Mouse (Mus musculus) limb, embryonic 12.5 days (tissue): Measurements from ENCODE around the gene Kirrel3. TPM values are rescaled to one million over a fixed set of nuclear protein-coding genes. Genes with fewer than 3 reads are reported as not detected.

Experiments used
- ATAC-seq: fragments of 200-750 bp; cut with Nextera tagmentation; 2 replicates; pipeline ENCODE4 v1.8.0; 2017; ENCODE audit warnings: low read depth, moderate TSS enrichment; ENCODE audit not compliant: insufficient number of reproducible peaks, insufficient read depth, low FRiP score, low TSS enrichment
- H3K27ac ChIP-seq: fragments of 300-500 bp; sonication (generic); 2 replicates; pipeline ENCODE4 v1.5.1; 2016; ENCODE audit warnings: mild to moderate bottlenecking, moderate library complexity
- H3K27me3 ChIP-seq: fragments of 300-500 bp; sonication (generic); 2 replicates; pipeline ENCODE4 v1.6.1; 2016; ENCODE audit warnings: mild to moderate bottlenecking, moderate library complexity
- H3K36me3 ChIP-seq: fragments of 300-500 bp; sonication (generic); 2 replicates; pipeline ENCODE4 v1.6.1; 2016; ENCODE audit warnings: mild to moderate bottlenecking, moderate library complexity
- H3K4me1 ChIP-seq: fragments of 300-500 bp; sonication (generic); replicated peaks from 2 replicates; pipeline ENCODE4 v1.6.1; 2016
- H3K4me2 ChIP-seq: fragments of 300-500 bp; sonication (generic); 2 replicates; pipeline ENCODE4 v1.6.1; 2016; ENCODE audit warnings: mild to moderate bottlenecking, moderate library complexity
- H3K4me3 ChIP-seq: fragments of 300-500 bp; sonication (generic); replicated peaks from 2 replicates; pipeline ENCODE4 v1.5.1; 2016; ENCODE audit warnings: mild to moderate bottlenecking
- H3K9ac ChIP-seq: fragments of 300-500 bp; sonication (generic); replicated peaks from 2 replicates; pipeline ENCODE4 v1.6.1; 2016; ENCODE audit warnings: mild to moderate bottlenecking, moderate library complexity
- H3K9me3 ChIP-seq: fragments of 300-500 bp; sonication (generic); 2 replicates; pipeline ENCODE4 v1.6.1; 2016; ENCODE audit warnings: mild to moderate bottlenecking, moderate library complexity
- WGBS: fragments of 180-500 bp; shearing (Covaris S2); methylation state at CpG from one replicate; pipeline ENCODE4 v1.1.7; 2016; 5-methylcytosine and 5-hydroxymethylcytosine counted together
- polyA plus RNA-seq: library from polyadenylated mRNA; unstranded; fragments of >200 nt; fragmentation: Nextera tagmentation; extraction: Ambion mirVana; gene quantifications from 2 replicates; pipeline ENCODE4 v1.2.1, GENCODE M21; 2016

The Kirrel3 gene
- polyA plus RNA-seq, 1 experiment from 2014 or later = 7.8 TPM

GRCm38 (mm10) chr9:34476206-34476605, 9.5 kb upstream of the Kirrel3 start:
- Histone ChIP-seq H3K9ac (no peak overlapping the region), H3K4me3 (no peak overlapping the region), H3K36me3 (no peaks in the 10 kb centered on the region), H3K4me2 (no peak overlapping the region), H3K4me1 (peaks cover 5% of the 10 kb centered on the region; the same call in 1 of the 2 replicates), H3K27ac (no peak overlapping the region), H3K9me3 (no peaks in the 10 kb centered on the region), H3K27me3 (no peaks in the 10 kb centered on the region)
- 43% methylated on average over 5 of the region's 5 CpGs for WGBS
- no peak for ATAC-seq

GRCm38 (mm10) chr9:34478494-34478893, 7.2 kb upstream of the Kirrel3 start:
- H3K27me3 ChIP-seq = no peaks in the 10 kb centered on the region
- H3K36me3 ChIP-seq = no peaks in the 10 kb centered on the region
- ATAC-seq = no peak
- no peaks in the 10 kb centered on the region for H3K9me3 ChIP-seq
- no peak overlapping the region for H3K9ac ChIP-seq
- no peak overlapping the region for H3K27ac ChIP-seq
- 89% methylated on average over 2 of the region's 2 CpGs for WGBS
- no peak overlapping the region for H3K4me3 ChIP-seq
- H3K4me1 ChIP-seq = peaks cover 9% of the 10 kb centered on the region
- no peak overlapping the region for H3K4me2 ChIP-seq

DNA sequence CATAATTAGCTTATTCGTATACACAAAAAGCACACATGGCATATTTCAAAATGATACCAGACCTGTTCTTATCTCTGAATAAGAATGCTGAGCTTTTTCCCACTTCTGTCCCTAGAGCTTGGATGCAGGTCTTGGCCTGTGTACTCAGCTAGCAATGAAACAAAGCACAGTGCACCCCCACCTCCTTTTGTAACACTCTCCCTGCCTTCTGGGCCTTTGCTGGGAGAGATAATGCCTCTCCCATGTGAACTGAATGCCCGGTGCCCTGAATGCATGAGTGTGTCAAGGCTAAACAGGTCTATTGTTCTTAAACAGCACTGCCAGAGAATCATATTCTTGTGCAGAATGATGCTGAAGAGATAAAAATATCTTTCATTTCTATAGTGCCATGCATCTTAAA, 2.5 kb upstream of the Kirrel3 start:
- Histone ChIP-seq H3K4me2 (no peak overlapping the region), H3K36me3 (no peaks in the 10 kb centered on the region), H3K4me3 (no peak overlapping the region), H3K9me3 (no peaks in the 10 kb centered on the region), H3K27me3 (peaks cover 25% of the 10 kb centered on the region), H3K9ac (no peak overlapping the region), H3K27ac (no peak overlapping the region), H3K4me1 (peaks cover 34% of the 10 kb centered on the region)
- ATAC-seq = no peak
- 75% methylated on average over 2 of the region's 2 CpGs for WGBS

GRCm38 (mm10) chr9:34484665-34485064, 1.0 kb upstream of the Kirrel3 start:
- peak; percentile 40; the same call in 1 of the 2 replicates for ATAC-seq
- 16% methylated on average over 6 of the region's 6 CpGs for WGBS
- no peaks in the 10 kb centered on the region for H3K36me3 ChIP-seq
- H3K4me3 ChIP-seq = no peak overlapping the region
- H3K27me3 ChIP-seq = peaks cover 39% of the 10 kb centered on the region
- no peak overlapping the region for H3K4me2 ChIP-seq
- H3K27ac ChIP-seq = 0 out of 2 replicates have a peak overlapping the region, but pooled peaks have one; percentile 42
- no peaks in the 10 kb centered on the region for H3K9me3 ChIP-seq
- peaks cover 37% of the 10 kb centered on the region for H3K4me1 ChIP-seq
- no peak overlapping the region for H3K9ac ChIP-seq

DNA sequence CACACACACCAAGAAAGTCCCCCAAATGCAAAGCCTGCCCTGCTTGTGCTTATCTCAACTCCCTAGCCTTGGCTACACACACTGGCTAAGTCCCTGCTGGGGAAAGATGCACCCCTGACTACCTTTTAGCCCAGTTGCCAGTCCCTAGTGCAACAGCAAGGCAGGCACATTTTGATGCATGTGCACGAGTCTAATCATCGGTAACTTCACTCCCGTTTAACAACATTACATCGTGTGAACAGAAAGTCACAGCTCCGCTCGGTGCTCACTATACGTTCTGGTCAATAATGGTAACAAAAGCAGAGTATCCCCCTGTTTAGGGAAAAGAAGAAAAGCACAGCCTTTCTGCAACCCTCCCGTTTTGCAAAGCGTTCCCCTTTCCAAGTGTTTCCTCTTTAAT, 2.6 kb downstream of the Kirrel3 start:
- peaks cover 74% of the 10 kb centered on the region for H3K27me3 ChIP-seq
- no peak for ATAC-seq
- no peaks in the 10 kb centered on the region for H3K9me3 ChIP-seq
- H3K36me3 ChIP-seq = no peaks in the 10 kb centered on the region
- H3K9ac ChIP-seq = peak overlapping the region; percentile 63
- H3K4me1 ChIP-seq = peaks cover 35% of the 10 kb centered on the region
- no peak overlapping the region for H3K27ac ChIP-seq
- under 1% methylated on average over 9 of the region's 9 CpGs for WGBS
- peak overlapping the region; percentile 79 for H3K4me2 ChIP-seq
- H3K4me3 ChIP-seq = peak overlapping the region; percentile 62

DNA sequence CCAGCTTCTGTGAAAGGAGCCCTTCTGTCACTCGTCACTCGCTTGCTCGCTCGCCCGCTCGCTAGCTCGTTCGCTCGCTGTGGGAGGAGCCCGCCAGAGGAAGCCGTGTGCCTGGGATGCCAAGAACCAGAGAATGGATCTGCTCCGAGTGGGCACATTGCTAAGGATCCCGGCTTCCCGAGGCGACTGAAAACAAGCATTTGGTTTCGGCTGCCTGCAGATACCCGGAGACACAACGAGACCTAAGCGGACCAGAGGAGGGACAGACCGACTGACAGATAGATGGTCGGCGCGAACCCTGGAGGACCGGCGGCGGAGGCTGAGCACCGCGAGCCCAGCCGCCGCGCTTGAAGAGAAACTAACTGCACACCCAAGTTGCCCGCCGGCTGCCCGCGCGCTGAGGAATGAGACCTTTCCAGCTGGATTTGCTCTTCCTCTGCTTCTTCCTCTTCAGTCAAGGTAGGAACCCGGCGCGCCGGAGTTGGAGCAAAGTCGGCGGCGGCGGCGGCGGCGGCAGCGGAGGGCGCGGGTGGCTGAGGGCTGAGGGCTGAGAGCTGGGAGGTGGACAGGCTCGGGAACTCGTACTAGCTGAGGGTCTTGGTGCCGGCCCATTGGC, 3.1 kb downstream of the Kirrel3 start:
- Histone ChIP-seq H3K36me3 (no peaks in the 10 kb centered on the region), H3K27ac (no peak overlapping the region), H3K27me3 (peaks cover 77% of the 10 kb centered on the region), H3K4me1 (peaks cover 29% of the 10 kb centered on the region), H3K4me3 (peak overlapping the region; percentile 62), H3K9ac (peak overlapping the region; percentile 63), H3K9me3 (no peaks in the 10 kb centered on the region), H3K4me2 (peak overlapping the region; percentile 79)
- no peak for ATAC-seq
- WGBS = under 1% methylated on average over 50 of the region's 53 CpGs

DNA sequence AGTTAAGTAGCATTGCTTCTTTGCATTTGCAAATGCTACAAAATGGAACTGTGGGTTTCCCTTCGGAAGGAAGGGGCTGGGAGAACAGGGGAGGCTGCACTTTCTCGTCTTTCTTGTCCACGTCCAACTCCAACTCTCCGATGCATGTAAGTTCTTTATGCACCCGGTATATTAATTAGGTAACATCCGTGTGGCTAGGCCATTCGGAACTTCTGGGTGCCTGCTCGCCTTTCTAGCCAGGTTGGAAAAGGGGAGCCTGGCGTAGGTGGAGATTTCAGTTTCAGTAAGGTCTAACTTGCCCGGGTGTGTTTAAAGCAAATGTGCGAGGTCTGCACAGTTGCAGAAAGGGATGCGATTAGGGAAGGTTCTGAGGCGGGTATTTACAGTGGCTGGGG, 3.6 kb downstream of the Kirrel3 start:
- no peak overlapping the region for H3K27ac ChIP-seq
- peak overlapping the region; percentile 63 for H3K9ac ChIP-seq
- no peak for ATAC-seq
- H3K4me3 ChIP-seq = peak overlapping the region; percentile 62
- H3K36me3 ChIP-seq = no peaks in the 10 kb centered on the region
- 2% methylated on average over 13 of the region's 13 CpGs for WGBS
- H3K4me2 ChIP-seq = peak overlapping the region; percentile 79
- H3K27me3 ChIP-seq = peaks cover 80% of the 10 kb centered on the region
- H3K9me3 ChIP-seq = no peaks in the 10 kb centered on the region
- peaks cover 24% of the 10 kb centered on the region for H3K4me1 ChIP-seq

DNA sequence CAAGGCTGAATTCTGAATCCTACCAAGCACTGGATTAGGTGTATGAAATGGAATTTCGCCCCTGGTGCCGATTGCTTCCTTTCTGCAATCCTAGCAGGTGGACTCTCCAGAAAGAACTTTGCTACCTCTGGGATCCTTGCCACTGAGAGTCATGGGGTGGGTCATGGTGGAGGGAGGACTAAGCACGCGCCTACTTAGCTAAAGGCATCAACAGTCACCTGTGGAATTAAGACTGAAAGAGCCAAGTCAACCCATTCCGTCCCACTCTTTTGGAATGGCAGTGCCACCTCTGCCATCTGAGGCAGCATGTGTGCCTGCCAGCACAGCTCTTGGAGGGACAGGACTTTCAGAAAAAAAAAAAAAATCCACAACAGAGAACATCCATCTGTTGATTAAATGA, 4.1 kb downstream of the Kirrel3 start:
- peak overlapping the region; percentile 62 for H3K4me3 ChIP-seq

GRCm38 (mm10) chr9:34492121-34492520, 6.4 kb downstream of the Kirrel3 start:
- Histone ChIP-seq H3K9me3 (no peaks in the 10 kb centered on the region), H3K27ac (no peak overlapping the region), H3K4me1 (peaks cover 6% of the 10 kb centered on the region), H3K9ac (no peak overlapping the region), H3K36me3 (no peaks in the 10 kb centered on the region), H3K4me3 (no peak overlapping the region), H3K27me3 (peaks cover 85% of the 10 kb centered on the region), H3K4me2 (no peak overlapping the region)
- ATAC-seq = no peak
- 66% methylated on average over 3 of the region's 3 CpGs for WGBS

More for the DNA sequence above, 4.1 kb downstream of the Kirrel3 start:
- Histone ChIP-seq H3K27me3 (peaks cover 82% of the 10 kb centered on the region), H3K4me1 (peaks cover 20% of the 10 kb centered on the region), H3K27ac (no peak overlapping the region), H3K9me3 (no peaks in the 10 kb centered on the region), H3K4me2 (peak overlapping the region; percentile 79), H3K9ac (no peak overlapping the region), H3K36me3 (no peaks in the 10 kb centered on the region)
- ATAC-seq = no peak
- WGBS = 19% methylated on average over 5 of the region's 5 CpGs

DNA sequence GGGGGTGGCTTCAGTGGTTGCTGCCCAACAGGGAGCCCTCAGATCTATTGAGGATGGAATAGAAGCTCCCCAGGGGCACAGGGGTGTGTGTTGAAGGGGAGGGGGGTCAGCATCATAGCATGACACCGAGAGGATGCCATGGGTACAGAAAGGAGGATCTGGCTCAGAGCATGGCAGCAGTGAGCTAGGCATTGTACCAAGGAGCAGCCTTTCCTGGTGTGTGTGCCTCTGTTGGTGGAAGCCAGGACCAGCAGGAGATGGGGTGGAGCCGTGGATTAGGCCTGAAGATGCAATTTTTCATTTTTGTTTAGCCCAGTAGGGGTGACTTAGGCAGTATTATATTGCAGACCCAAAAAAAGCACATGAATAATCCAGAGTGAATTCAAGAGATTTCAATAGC, 7.9 kb downstream of the Kirrel3 start:
- Histone ChIP-seq H3K27ac (no peak overlapping the region), H3K9ac (no peak overlapping the region), H3K4me1 (no peaks in the 10 kb centered on the region; the same call in 1 of the 2 replicates), H3K4me2 (no peak overlapping the region), H3K4me3 (no peak overlapping the region), H3K36me3 (no peaks in the 10 kb centered on the region), H3K27me3 (peaks cover 79% of the 10 kb centered on the region), H3K9me3 (no peaks in the 10 kb centered on the region)
- 43% methylated on average over 2 of the region's 2 CpGs for WGBS
- no peak for ATAC-seq

- H3K27ac ChIP-seq = no peak overlapping the region
- WGBS = 84% methylated on average over 2 of the region's 2 CpGs
- peaks cover 45% of the 10 kb centered on the region for H3K27me3 ChIP-seq
These were observed 12.4 kb downstream of the Kirrel3 start for GRCm38 (mm10) chr9:34498126-34498525.

GRCm38 (mm10) chr9:34498651-34499050, 13.0 kb downstream of the Kirrel3 start:
- H3K9ac ChIP-seq = no peak overlapping the region
- H3K36me3 ChIP-seq = no peaks in the 10 kb centered on the region
- H3K4me2 ChIP-seq = no peak overlapping the region
- peaks cover under 1% of the 10 kb centered on the region; the same call in 1 of the 2 replicates for H3K4me1 ChIP-seq
- no peaks in the 10 kb centered on the region for H3K9me3 ChIP-seq
- H3K27me3 ChIP-seq = peaks cover 41% of the 10 kb centered on the region
- ATAC-seq = no peak
- no peak overlapping the region for H3K27ac ChIP-seq
- H3K4me3 ChIP-seq = no peak overlapping the region
- WGBS = 3% methylated on average over 5 of the region's 5 CpGs

More at GRCm38 (mm10) chr9:34498126-34498525, 12.4 kb downstream of the Kirrel3 start:
- H3K4me2 ChIP-seq = no peak overlapping the region
- no peak overlapping the region for H3K4me3 ChIP-seq
- no peak for ATAC-seq
- H3K36me3 ChIP-seq = no peaks in the 10 kb centered on the region
- no peak overlapping the region for H3K9ac ChIP-seq
- no peaks in the 10 kb centered on the region for H3K4me1 ChIP-seq
- H3K9me3 ChIP-seq = no peaks in the 10 kb centered on the region
